Mouse (Mus musculus) stomach, embryonic 15.5 days (tissue): ENCODE results near the gene Casc1. TPM values are rescaled to one million over a fixed set of nuclear protein-coding genes. Genes with fewer than 3 reads are reported as not detected.
"Not testable (repeated sequence)": the region's sequence is repeated elsewhere in the genome, so short reads cannot be mapped to it uniquely, and the experiment has no call there.

Experiments
- ATAC-seq: fragments of 200-750 bp; cut with Nextera tagmentation; 2 replicates; pipeline ENCODE4 v1.8.0; 2017; ENCODE audit warnings: low read depth, moderate number of reproducible peaks, moderate TSS enrichment; ENCODE audit not compliant: insufficient read depth, low FRiP score
- H3K27ac ChIP-seq: fragments of 300-500 bp; sonication (generic); 2 replicates; pipeline ENCODE4 v1.5.1; 2015; ENCODE audit warnings: mild to moderate bottlenecking, inconsistent platforms
- H3K27me3 ChIP-seq: fragments of 300-500 bp; sonication (generic); replicated peaks from 2 replicates; pipeline ENCODE4 v1.6.1; 2015; ENCODE audit warnings: inconsistent platforms
- H3K36me3 ChIP-seq: fragments of 300-500 bp; sonication (generic); 2 replicates; pipeline ENCODE4 v1.6.1; 2015; ENCODE audit warnings: inconsistent platforms
- H3K4me1 ChIP-seq: fragments of 300-500 bp; sonication (generic); 2 replicates; pipeline ENCODE4 v1.6.1; 2015; ENCODE audit warnings: inconsistent platforms
- H3K4me2 ChIP-seq: fragments of 300-500 bp; sonication (generic); 2 replicates; pipeline ENCODE4 v1.6.1; 2015; ENCODE audit warnings: mild to moderate bottlenecking, inconsistent platforms
- H3K4me3 ChIP-seq: fragments of 300-500 bp; sonication (generic); replicated peaks from 2 replicates; pipeline ENCODE4 v1.5.1; 2015; ENCODE audit warnings: inconsistent platforms
- H3K9ac ChIP-seq: fragments of 300-500 bp; sonication (generic); 2 replicates; pipeline ENCODE4 v1.6.1; 2015; ENCODE audit warnings: inconsistent platforms
- H3K9me3 ChIP-seq: fragments of 300-500 bp; sonication (generic); 2 replicates; pipeline ENCODE4 v1.6.1; 2016; ENCODE audit warnings: inconsistent platforms
- WGBS: fragments of 180-500 bp; shearing (Covaris S2); methylation state at CpG from one replicate; pipeline ENCODE4 v1.1.7; 2015; 5-methylcytosine and 5-hydroxymethylcytosine counted together
- polyA plus RNA-seq: library from polyadenylated mRNA; unstranded; fragments of >200 nt; fragmentation: Nextera tagmentation; extraction: Ambion mirVana; gene quantifications from 2 replicates; pipeline ENCODE4 v1.2.1, GENCODE M21; 2015

Gene Casc1
- polyA plus RNA-seq, 1 experiment from 2014 or later = 0.19 TPM

DNA sequence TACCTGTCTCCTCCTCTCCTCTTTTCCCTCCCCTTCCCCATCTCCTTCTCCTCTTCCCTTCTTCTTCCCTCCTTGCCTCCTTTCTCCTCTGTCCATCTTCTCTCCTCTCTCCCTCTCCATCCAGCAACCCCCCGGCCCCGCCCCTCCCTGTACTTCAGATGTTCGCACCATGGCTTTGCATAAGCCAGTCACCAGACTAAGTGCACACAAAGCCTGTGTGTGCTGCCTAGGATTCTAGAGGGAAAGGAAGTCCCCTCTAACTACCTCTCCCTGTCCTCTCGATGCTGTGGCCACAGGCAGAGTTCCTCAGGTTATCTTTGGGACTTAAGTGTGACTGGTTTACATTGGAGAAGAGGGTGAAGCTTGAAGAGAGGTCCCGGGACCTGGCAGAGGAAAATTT, 50.2 kb downstream of the Casc1 start:
- no peaks in the 10 kb centered on the region for H3K27me3 ChIP-seq
- no peak for ATAC-seq
- H3K9me3 ChIP-seq = no peaks in the 10 kb centered on the region
- H3K36me3 ChIP-seq = no peaks in the 10 kb centered on the region
- H3K4me3 ChIP-seq = no peak overlapping the region
- H3K9ac ChIP-seq = no peak overlapping the region
- no peak overlapping the region for H3K4me2 ChIP-seq
- WGBS = 60% methylated on average over 5 of the region's 5 CpGs
- no peak overlapping the region for H3K27ac ChIP-seq
- no peaks in the 10 kb centered on the region for H3K4me1 ChIP-seq

DNA sequence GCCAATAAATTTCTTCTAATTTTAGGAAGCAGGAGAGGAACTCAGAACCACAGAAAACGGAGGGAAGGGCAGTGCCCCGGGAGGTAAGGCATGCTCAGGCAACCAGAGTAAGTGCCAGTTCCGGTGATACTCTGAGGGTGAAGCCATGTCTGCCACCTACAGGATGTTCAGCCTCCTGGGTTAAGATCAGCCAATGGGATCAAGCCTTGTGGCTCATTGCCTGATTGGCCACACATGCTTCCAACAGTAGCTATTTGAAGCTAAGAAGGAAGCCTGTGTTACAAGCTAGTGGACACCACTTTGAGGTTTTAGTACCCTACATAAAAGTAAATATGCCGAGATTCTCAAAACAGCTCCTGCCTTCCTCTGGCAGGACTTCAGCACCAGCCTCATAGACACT, 52.2 kb downstream of the Casc1 start:
- Histone ChIP-seq H3K4me1 (no peaks in the 10 kb centered on the region), H3K9me3 (no peaks in the 10 kb centered on the region), H3K27ac (no peak overlapping the region), H3K4me3 (no peak overlapping the region), H3K27me3 (no peaks in the 10 kb centered on the region), H3K4me2 (no peak overlapping the region), H3K9ac (no peak overlapping the region), H3K36me3 (no peaks in the 10 kb centered on the region)
- 71% methylated on average over 4 of the region's 4 CpGs for WGBS
- no peak for ATAC-seq

DNA sequence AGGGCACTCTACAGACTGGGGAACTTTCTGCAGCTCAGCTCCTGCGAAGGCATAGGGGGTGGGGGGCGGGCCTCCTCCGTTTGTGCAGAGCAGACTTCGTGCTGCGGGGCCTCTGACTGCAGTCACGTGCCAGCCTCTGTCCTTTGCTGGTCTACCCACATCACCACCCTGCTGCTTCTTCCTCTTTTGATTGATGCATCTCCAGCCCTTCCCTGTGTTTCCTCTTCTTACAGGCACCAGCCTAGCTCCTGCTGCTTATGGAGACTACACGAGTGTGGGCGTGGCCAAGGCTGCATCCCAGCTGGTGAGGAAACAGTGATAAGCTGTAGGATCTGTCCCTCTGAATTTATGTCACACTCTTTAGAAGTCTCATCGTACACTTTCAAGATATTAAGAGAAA, 61.8 kb downstream of the Casc1 start:
- Histone ChIP-seq H3K4me3 (no peak overlapping the region), H3K9ac (no peak overlapping the region), H3K4me1 (no peaks in the 10 kb centered on the region), H3K36me3 (no peaks in the 10 kb centered on the region), H3K27me3 (no peaks in the 10 kb centered on the region), H3K4me2 (no peak overlapping the region), H3K9me3 (no peaks in the 10 kb centered on the region), H3K27ac (no peak overlapping the region)
- 43% methylated on average over 9 of the region's 9 CpGs for WGBS
- no peak for ATAC-seq

DNA sequence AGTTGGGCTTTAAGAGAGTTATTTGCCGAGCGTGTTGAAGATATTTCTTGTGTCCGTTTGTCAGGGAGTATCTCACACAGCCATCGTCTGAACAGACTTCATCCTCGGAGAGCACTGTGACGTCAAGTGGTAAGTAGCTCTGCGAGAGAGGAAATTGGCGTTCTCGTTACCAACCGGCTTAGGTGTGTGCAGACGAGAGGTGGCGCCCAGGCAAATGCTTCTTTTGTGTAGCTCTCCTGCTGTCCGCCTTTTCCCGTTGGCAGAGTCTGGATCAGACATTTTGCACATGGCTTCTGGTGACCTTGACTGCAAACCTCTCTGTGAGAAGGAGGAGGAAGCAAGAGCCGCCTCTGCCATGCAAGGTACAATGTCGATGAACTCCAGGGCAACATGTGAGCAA, 63.1 kb downstream of the Casc1 start:
- H3K36me3 ChIP-seq = no peaks in the 10 kb centered on the region
- no peak overlapping the region for H3K27ac ChIP-seq
- no peak overlapping the region for H3K9ac ChIP-seq
- H3K4me1 ChIP-seq = peaks cover 5% of the 10 kb centered on the region; the same call in 1 of the 2 replicates
- H3K9me3 ChIP-seq = no peaks in the 10 kb centered on the region
- H3K27me3 ChIP-seq = no peaks in the 10 kb centered on the region
- WGBS = 83% methylated on average over 16 of the region's 16 CpGs
- no peak for ATAC-seq
- no peak overlapping the region for H3K4me2 ChIP-seq
- no peak overlapping the region for H3K4me3 ChIP-seq

DNA sequence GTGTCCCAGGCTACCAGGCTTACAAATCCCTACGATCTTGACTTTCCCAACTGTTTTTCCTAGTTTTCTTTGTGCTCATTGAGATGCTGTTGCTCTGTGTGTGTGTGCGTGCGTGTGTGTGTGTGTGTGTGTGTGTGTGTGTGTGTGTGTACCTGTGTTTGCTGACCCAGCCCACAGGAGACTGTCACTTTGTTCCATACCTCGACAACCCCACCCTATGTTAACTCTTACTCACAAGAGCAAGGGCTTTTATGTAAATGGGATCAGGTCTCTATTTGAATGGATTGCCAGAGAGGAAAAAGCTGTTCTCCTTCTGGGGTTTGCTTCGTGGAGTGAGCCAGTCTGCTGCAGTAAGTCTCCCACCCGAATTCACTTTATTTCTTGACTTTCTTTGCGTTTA, 65.6 kb downstream of the Casc1 start:
- Histone ChIP-seq H3K27ac (peak overlapping the region; percentile 33), H3K4me1 (peaks cover 11% of the 10 kb centered on the region; the same call in 1 of the 2 replicates), H3K36me3 (no peaks in the 10 kb centered on the region), H3K27me3 (no peaks in the 10 kb centered on the region), H3K9ac (no peak overlapping the region), H3K9me3 (no peaks in the 10 kb centered on the region), H3K4me2 (no peak overlapping the region), H3K4me3 (no peak overlapping the region)
- WGBS = 51% methylated on average over 7 of the region's 7 CpGs
- peak; percentile 20; the same call in 1 of the 2 replicates for ATAC-seq

DNA sequence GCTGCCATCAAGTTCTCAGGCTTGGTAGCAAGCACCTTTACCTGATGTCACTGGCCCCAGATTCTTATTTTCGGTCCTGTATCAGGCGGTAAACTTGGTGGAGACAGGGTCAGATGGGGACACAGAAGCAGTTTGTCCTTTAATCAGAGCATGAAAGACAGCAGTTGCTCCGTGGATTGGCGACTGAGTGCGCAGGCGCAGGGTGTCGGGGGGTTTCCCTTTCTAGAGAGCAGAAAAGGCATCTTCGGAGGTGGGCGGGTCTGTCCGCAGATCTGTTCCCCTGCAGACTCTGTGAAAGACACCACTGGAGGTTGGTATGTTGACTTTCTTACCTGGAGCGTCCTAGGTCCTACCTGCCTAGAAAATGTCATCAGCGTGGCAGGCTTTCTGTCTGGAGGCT, 69.0 kb downstream of the Casc1 start:
- no peak for ATAC-seq
- 86% methylated on average over 12 of the region's 12 CpGs for WGBS
- no peak overlapping the region for H3K4me3 ChIP-seq
- H3K4me1 ChIP-seq = peaks cover 11% of the 10 kb centered on the region; the same call in 1 of the 2 replicates
- H3K36me3 ChIP-seq = no peaks in the 10 kb centered on the region
- no peaks in the 10 kb centered on the region for H3K27me3 ChIP-seq
- no peaks in the 10 kb centered on the region for H3K9me3 ChIP-seq
- H3K27ac ChIP-seq = no peak overlapping the region
- H3K9ac ChIP-seq = no peak overlapping the region
- no peak overlapping the region for H3K4me2 ChIP-seq

DNA sequence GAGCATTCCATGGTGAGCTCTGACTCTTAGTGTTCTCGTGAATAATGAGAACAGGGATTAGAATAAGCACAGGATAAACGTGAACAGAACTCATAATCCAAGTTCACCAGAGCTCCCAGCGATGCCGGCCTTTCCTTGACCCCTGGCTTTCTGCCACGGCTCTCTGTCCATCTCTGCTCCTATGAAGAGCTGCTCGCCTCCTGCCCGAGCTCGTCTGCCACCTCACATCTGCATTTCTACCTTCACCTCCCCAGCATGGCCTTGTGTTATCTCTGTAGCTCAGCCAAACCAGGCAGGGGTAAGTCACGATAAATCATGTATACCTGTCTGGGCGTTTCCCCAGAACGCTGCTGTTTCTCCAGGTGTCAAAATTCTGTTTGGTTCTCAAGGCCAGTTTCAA, 70.1 kb downstream of the Casc1 start:
- 47% methylated on average over 11 of the region's 11 CpGs for WGBS
- Histone ChIP-seq H3K4me2 (no peak overlapping the region), H3K9ac (no peak overlapping the region), H3K36me3 (no peaks in the 10 kb centered on the region), H3K9me3 (no peaks in the 10 kb centered on the region), H3K27me3 (no peaks in the 10 kb centered on the region), H3K4me3 (no peak overlapping the region), H3K4me1 (peaks cover 11% of the 10 kb centered on the region; the same call in 1 of the 2 replicates), H3K27ac (no peak overlapping the region)
- no peak for ATAC-seq

DNA sequence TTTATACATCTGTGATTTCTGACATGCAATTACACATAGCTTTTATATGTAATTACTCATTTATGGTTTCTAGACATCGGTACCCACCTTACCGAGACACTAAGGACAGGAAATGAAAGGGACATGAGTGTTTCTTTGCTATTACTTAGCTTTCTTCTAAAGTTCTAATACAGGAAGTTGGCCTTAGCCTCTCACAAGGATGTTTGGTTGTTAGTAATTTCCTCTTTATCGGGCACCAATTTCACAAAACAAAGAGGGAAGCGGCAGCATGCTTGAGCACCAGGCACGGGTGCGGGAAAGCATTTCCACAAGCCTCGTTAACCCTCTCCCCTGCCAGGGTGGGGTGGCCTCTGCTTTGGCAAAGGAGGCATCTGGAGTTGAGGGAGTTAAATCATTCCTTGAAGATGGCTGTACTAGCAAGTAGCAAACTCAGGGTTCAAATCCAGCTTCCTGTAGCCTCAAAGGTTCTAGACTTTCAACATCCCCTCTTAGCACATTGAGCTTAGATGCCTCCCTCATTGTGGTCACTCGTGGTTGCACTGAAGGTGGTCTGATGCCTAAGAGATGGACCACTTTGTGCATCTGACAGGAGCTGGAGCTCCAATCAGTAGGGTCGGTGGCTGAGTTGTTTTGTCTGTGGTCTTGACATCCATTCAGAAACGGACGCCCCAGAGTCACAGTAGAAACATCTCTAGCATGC, 70.9 kb downstream of the Casc1 start:
- Histone ChIP-seq H3K9me3 (no peaks in the 10 kb centered on the region), H3K9ac (no peak overlapping the region), H3K4me2 (no peak overlapping the region), H3K27ac (no peak overlapping the region), H3K4me1 (peaks cover 11% of the 10 kb centered on the region; the same call in 1 of the 2 replicates), H3K27me3 (no peaks in the 10 kb centered on the region), H3K4me3 (no peak overlapping the region), H3K36me3 (no peaks in the 10 kb centered on the region)
- 77% methylated on average over 11 of the region's 11 CpGs for WGBS
- ATAC-seq = no peak

DNA sequence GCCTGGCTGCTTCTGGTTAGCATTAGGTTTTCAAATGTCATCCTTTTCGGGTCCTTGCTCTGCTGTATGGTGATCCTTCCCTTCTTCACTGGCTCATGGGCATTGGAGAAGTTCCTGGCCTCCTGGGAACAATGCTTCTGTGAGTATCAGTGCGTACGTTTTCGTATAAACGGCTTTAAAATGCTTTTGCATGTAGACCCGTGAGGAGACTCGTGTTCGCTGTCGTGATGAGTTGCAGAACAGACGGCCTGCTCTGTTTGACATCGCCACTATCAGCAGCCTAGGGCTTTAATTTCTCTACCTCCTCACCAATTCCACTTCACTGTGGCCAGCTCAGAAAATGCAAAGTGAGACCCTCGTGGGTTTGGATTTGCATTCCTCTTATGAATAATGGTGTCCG, 71.6 kb downstream of the Casc1 start:
- Histone ChIP-seq H3K4me3 (no peak overlapping the region), H3K9ac (no peak overlapping the region), H3K36me3 (no peaks in the 10 kb centered on the region), H3K4me1 (peaks cover 11% of the 10 kb centered on the region; the same call in 1 of the 2 replicates), H3K27ac (no peak overlapping the region), H3K4me2 (no peak overlapping the region), H3K9me3 (no peaks in the 10 kb centered on the region), H3K27me3 (no peaks in the 10 kb centered on the region)
- WGBS = 72% methylated on average over 13 of the region's 13 CpGs
- no peak for ATAC-seq

DNA sequence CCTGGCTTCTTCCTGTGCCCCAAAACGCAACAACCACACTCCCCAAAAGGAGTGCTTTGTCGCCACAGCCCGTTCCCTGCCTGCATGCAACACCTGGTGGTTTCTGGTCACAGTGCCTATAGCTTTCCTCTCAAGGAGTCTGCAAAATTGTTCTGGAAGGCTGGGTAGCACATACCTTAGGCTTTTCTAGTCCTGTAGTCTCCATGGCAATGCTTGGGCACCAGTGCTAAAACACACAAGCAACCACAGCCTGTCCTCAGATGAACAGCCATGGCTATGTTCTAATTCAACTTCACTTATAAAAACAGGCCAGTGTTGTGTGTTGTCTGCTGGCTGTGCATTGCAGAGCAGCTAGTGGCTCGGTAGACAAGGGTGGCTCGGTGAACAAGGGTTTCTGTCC, 74.0 kb downstream of the Casc1 start:
- no peak overlapping the region for H3K4me2 ChIP-seq
- ATAC-seq = no peak
- no peak overlapping the region for H3K27ac ChIP-seq
- H3K36me3 ChIP-seq = no peaks in the 10 kb centered on the region
- no peak overlapping the region for H3K9ac ChIP-seq
- no peaks in the 10 kb centered on the region for H3K27me3 ChIP-seq
- WGBS = 81% methylated on average over 5 of the region's 5 CpGs
- 0 out of 2 replicates have a peak, but pooled peaks cover 4% of the 10 kb centered on the region for H3K4me1 ChIP-seq
- no peaks in the 10 kb centered on the region for H3K9me3 ChIP-seq
- no peak overlapping the region for H3K4me3 ChIP-seq

DNA sequence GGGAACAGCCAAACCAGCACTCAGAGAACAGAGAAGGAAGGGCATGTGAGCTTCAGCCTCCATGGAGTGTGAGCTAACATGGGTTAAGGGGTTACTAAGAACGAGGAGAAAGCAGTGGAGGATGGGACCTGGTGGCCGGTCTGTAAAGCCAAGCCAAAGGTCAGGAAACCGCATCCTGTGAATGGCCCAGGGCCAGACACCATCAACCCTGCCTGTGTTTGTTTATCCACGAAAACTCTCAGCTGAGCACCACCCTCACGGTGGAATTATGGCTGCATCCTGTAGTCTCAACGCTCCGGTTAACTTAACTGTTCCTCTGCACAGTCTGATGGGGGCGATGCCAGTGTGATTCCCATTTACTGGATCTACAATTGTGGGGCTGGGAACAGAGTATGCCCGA, 75.0 kb downstream of the Casc1 start:
- no peaks in the 10 kb centered on the region for H3K36me3 ChIP-seq
- 54% methylated on average over 9 of the region's 9 CpGs for whole genome bisulfite sequencing

DNA sequence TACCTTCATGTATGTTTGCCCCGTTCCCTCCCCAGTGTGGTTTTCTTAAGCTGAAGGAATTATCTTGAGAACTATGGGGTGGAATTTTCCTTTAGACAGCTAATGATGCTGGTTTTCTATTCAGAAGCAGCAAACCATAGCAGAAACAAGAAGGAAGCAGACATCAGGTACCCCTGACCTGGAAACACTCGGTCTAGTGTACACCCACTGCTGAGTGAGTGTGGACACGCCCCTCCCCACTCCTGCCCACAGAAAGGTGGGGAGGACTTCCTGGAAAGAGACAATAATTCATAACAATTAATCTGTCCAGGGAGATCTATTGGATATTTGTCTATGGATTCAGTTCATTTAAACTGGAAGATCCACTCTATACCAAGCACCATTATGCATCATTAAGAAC, 75.5 kb downstream of the Casc1 start:
- Histone ChIP-seq H3K27me3 (no peaks in the 10 kb centered on the region), H3K27ac (no peak overlapping the region), H3K4me3 (no peak overlapping the region), H3K36me3 (no peaks in the 10 kb centered on the region), H3K4me2 (no peak overlapping the region), H3K9ac (no peak overlapping the region), H3K9me3 (no peaks in the 10 kb centered on the region), H3K4me1 (no peaks in the 10 kb centered on the region)
- WGBS = 73% methylated on average over 3 of the region's 3 CpGs
- no peak for ATAC-seq

More for the DNA sequence above, 75.0 kb downstream of the Casc1 start:
- Histone ChIP-seq H3K27ac (no peak overlapping the region), H3K4me3 (no peak overlapping the region), H3K9ac (no peak overlapping the region), H3K4me1 (0 out of 2 replicates have a peak, but pooled peaks cover 4% of the 10 kb centered on the region), H3K27me3 (no peaks in the 10 kb centered on the region), H3K4me2 (no peak overlapping the region), H3K9me3 (no peaks in the 10 kb centered on the region)
- no peak for ATAC-seq

DNA sequence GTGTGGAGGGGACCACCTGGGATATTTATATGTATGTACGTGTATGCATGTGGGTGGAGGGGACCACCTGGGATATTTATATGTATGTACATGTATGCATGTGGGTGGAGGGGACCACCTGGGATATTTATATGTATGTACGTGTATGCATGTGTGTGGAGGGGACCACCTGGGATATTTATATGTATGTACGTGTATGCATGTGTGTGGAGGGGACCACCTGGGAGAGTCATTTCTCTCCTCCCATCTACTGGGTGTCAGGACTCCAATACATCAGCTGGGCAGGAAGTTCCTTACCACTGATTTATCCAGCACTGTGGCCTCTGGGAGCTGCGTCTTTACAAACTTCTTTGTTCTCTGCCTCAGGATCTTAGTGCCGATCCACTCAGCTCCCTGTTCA, 77.8 kb downstream of the Casc1 start:
- H3K36me3 ChIP-seq, H3K4me2 ChIP-seq, H3K27me3 ChIP-seq, H3K9ac ChIP-seq, H3K27ac ChIP-seq, ATAC-seq, H3K4me1 ChIP-seq, H3K4me3 ChIP-seq, H3K9me3 ChIP-seq: not testable (repeated sequence)
- WGBS = 74% methylated on average over 5 of the region's 5 CpGs
